25 mouse cellular contexts compared by ENCODE assay signal in genomic region chr17:43998095-43998494, GRCm38 (mm10).
DNase-seq lines count a peak whose midpoint lies in the region; ATAC-seq lines count a peak whose summit lies in the region.
"Had no signal": no experiment of that assay in that cellular context is flagged by ENCODE, and none has a peak within 500 bp of the region (broad histone marks: within the 10 kb centered on the region; RNA-seq: fewer than 3 reads in every experiment).

No protein-coding gene starts in this region.

- DNase-seq in midbrain, embryonic 10.5 days (ENCODE audit: low spot score): no peak
- DNase-seq in midbrain, embryonic 14.5 days: no peak
- DNase-seq in ovary, postnatal 36 days (ENCODE audit: low spot score): no peak
- DNase-seq in heart, postnatal 36 days: no peak
- DNase-seq: adrenal gland, adult 2 months; B cell, adult 2 months; cerebellum, adult 18-20 months; cerebellum, postnatal 14 days; gastrocnemius, postnatal 10 days; kidney, adult 9 months; kidney, postnatal 14 days; layer of hippocampus, postnatal 36 days; lung, adult 18-20 months; lung, postnatal 10 days; thymus, postnatal 14 days had no signal

- H3K4me2 ChIP-seq in hindbrain, embryonic 15.5 days: no peak overlapping the region
- no peak overlapping the region for H3K4me2 ChIP-seq in hindbrain, embryonic 16.5 days (ENCODE audit: low read length)
- H3K4me2 ChIP-seq in midbrain, embryonic 13.5 days (replicated peaks): no peak overlapping the region
- H3K4me2 ChIP-seq in midbrain, embryonic 14.5 days (ENCODE audit: low read length): no peak overlapping the region
- H3K4me2 ChIP-seq: heart, embryonic 15.5 days; intestine, embryonic 15.5 days; limb, embryonic 12.5 days had no signal

- H3K27ac ChIP-seq in hindbrain, embryonic 15.5 days (replicated peaks): peak overlapping the region; percentile 69; the same call in 1 of the 2 replicates
- H3K27ac ChIP-seq in hindbrain, embryonic 16.5 days (ENCODE audit: low read depth, low read length): no peak overlapping the region
- H3K27ac ChIP-seq in midbrain, embryonic 13.5 days: peak overlapping the region; percentile 52
- H3K27ac ChIP-seq in midbrain, embryonic 10.5 days (replicated peaks): no peak overlapping the region
- peak overlapping the region; percentile 46; the same call in 1 of the 2 replicates for H3K27ac ChIP-seq in midbrain, embryonic 14.5 days (replicated peaks; ENCODE audit: low read depth, low read length)
- H3K27ac ChIP-seq: forebrain, embryonic 10.5 days; heart, embryonic 15.5 days; intestine, embryonic 15.5 days; limb, embryonic 12.5 days had no signal

- intact Hi-C loops in heart, postnatal 36 days (cut with DNase I): no loop called here

- H3K4me1 ChIP-seq in hindbrain, embryonic 15.5 days (replicated peaks): peaks cover 7% of the 10 kb centered on the region; the same call in 1 of the 2 replicates
- no peaks in the 10 kb centered on the region for H3K4me1 ChIP-seq in hindbrain, embryonic 16.5 days (ENCODE audit: control insufficient read depth, insufficient read depth, low read depth, low read length)
- H3K4me1 ChIP-seq in midbrain, embryonic 13.5 days (replicated peaks): peaks cover 12% of the 10 kb centered on the region
- H3K4me1 ChIP-seq in midbrain, embryonic 10.5 days: peaks cover 8% of the 10 kb centered on the region
- H3K4me1 ChIP-seq in midbrain, embryonic 14.5 days (ENCODE audit: control insufficient read depth, insufficient read depth, low read length): no peaks in the 10 kb centered on the region
- H3K4me1 ChIP-seq: intestine, embryonic 15.5 days; limb, embryonic 12.5 days had no signal

- no peak overlapping the region for H3K4me3 ChIP-seq in hindbrain, embryonic 15.5 days
- H3K4me3 ChIP-seq in hindbrain, embryonic 16.5 days (ENCODE audit: low read length): no peak overlapping the region
- H3K4me3 ChIP-seq in midbrain, embryonic 13.5 days (replicated peaks): no peak overlapping the region
- no peak overlapping the region for H3K4me3 ChIP-seq in midbrain, embryonic 10.5 days
- no peak overlapping the region for H3K4me3 ChIP-seq in midbrain, embryonic 14.5 days (replicated peaks; ENCODE audit: low read depth, low read length)
- H3K4me3 ChIP-seq: forebrain, embryonic 10.5 days; heart, embryonic 15.5 days; intestine, embryonic 15.5 days; limb, embryonic 12.5 days had no signal

- 94% methylated on average over 6 of the region's 6 CpGs for WGBS in hindbrain, embryonic 15.5 days
- 91% methylated on average over 6 of the region's 6 CpGs for WGBS in hindbrain, embryonic 16.5 days
- WGBS in midbrain, embryonic 13.5 days: 91% methylated on average over 6 of the region's 6 CpGs
- 93% methylated on average over 6 of the region's 6 CpGs for WGBS in midbrain, embryonic 10.5 days
- 92% methylated on average over 6 of the region's 6 CpGs for WGBS in midbrain, embryonic 14.5 days

- no peaks in the 10 kb centered on the region for H3K27me3 ChIP-seq in hindbrain, embryonic 15.5 days
- H3K27me3 ChIP-seq in hindbrain, embryonic 16.5 days (replicated peaks; ENCODE audit: control insufficient read depth, insufficient read depth, low read length): no peaks in the 10 kb centered on the region
- H3K27me3 ChIP-seq in midbrain, embryonic 13.5 days: no peaks in the 10 kb centered on the region
- H3K27me3 ChIP-seq in midbrain, embryonic 10.5 days (ENCODE audit: low read depth, poor library complexity, severe bottlenecking): no peaks in the 10 kb centered on the region
- H3K27me3 ChIP-seq in midbrain, embryonic 14.5 days (ENCODE audit: control insufficient read depth, insufficient read depth, low read length): no peaks in the 10 kb centered on the region
- H3K27me3 ChIP-seq: CH12.LX; heart, embryonic 15.5 days; intestine, embryonic 15.5 days; limb, embryonic 12.5 days had no signal

- H3K36me3 ChIP-seq in hindbrain, embryonic 15.5 days: no peaks in the 10 kb centered on the region
- H3K36me3 ChIP-seq in hindbrain, embryonic 16.5 days (ENCODE audit: control insufficient read depth, insufficient read depth, low read length): no peaks in the 10 kb centered on the region
- no peaks in the 10 kb centered on the region for H3K36me3 ChIP-seq in midbrain, embryonic 13.5 days
- no peaks in the 10 kb centered on the region for H3K36me3 ChIP-seq in midbrain, embryonic 10.5 days
- no peaks in the 10 kb centered on the region for H3K36me3 ChIP-seq in midbrain, embryonic 14.5 days (ENCODE audit: control insufficient read depth, insufficient read depth, low read length)
- H3K36me3 ChIP-seq: forebrain, embryonic 10.5 days; G1E; heart, embryonic 15.5 days; intestine, embryonic 15.5 days; limb, embryonic 12.5 days had no signal

- ATAC-seq in hindbrain, embryonic 15.5 days (ENCODE audit: low FRiP score, low read depth): no peak
- no peak for ATAC-seq in hindbrain, embryonic 16.5 days
- ATAC-seq in midbrain, embryonic 13.5 days: no peak
- no peak for ATAC-seq in midbrain, embryonic 14.5 days (ENCODE audit: low FRiP score, low TSS enrichment)
- ATAC-seq: forebrain, embryonic 16.5 days; intestine, embryonic 15.5 days had no signal

- H3K9ac ChIP-seq in hindbrain, embryonic 15.5 days: no peak overlapping the region
- H3K9ac ChIP-seq in hindbrain, embryonic 16.5 days (ENCODE audit: low read depth, low read length): no peak overlapping the region
- H3K9ac ChIP-seq in midbrain, embryonic 13.5 days (replicated peaks): no peak overlapping the region
- H3K9ac ChIP-seq in midbrain, embryonic 14.5 days (replicated peaks; ENCODE audit: low read length): no peak overlapping the region
- H3K9ac ChIP-seq: heart, embryonic 15.5 days; intestine, embryonic 15.5 days; limb, embryonic 12.5 days had no signal

- H3K9me3 ChIP-seq in hindbrain, embryonic 15.5 days: no peaks in the 10 kb centered on the region
- no peaks in the 10 kb centered on the region for H3K9me3 ChIP-seq in hindbrain, embryonic 16.5 days (ENCODE audit: control insufficient read depth, low read length)
- no peaks in the 10 kb centered on the region for H3K9me3 ChIP-seq in midbrain, embryonic 13.5 days
- H3K9me3 ChIP-seq in midbrain, embryonic 10.5 days (replicated peaks): no peaks in the 10 kb centered on the region
- no peaks in the 10 kb centered on the region for H3K9me3 ChIP-seq in midbrain, embryonic 14.5 days (ENCODE audit: control insufficient read depth, low read length)
- H3K9me3 ChIP-seq: forebrain, embryonic 10.5 days; heart, embryonic 15.5 days; intestine, embryonic 15.5 days; limb, embryonic 12.5 days had no signal

Comparison
In these comparisons a context has a peak if more than half of its experiments do, and no peak if none do; other contexts are left out.
1. H3K27ac ChIP-seq: peak in hindbrain, embryonic 15.5 days (single experiment), midbrain, embryonic 13.5 days (single experiment) and midbrain, embryonic 14.5 days (single experiment); none in hindbrain, embryonic 16.5 days (single experiment) and midbrain, embryonic 10.5 days (single experiment).